Mouse (Mus musculus) cerebellum, postnatal 10 days (tissue): ENCODE data around the gene Hacd2.

Experiments used
- DNase-seq, 2 experiments: peaks; one replicate each; pipeline ENCODE4 v3.0.0; 2021; ENCODE audit warnings: mixed read lengths in 2 of 2

Gene Hacd2

GRCm38 (mm10) chr16:35022242-35023137 lies at the start of gene Hacd2:
TSS of gene Hacd2 (plus strand) at chr16:35022428.
- DNase-seq: peak; percentile 97 to 98

GRCm38 (mm10) chr16:34972471-34972870 lies 49.8 kb upstream of the Hacd2 start:
- DNase-seq: no peak

GRCm38 (mm10) chr16:34975544-34975943 lies 46.7 kb upstream of the Hacd2 start:
- no peak for DNase-seq

GRCm38 (mm10) chr16:34976630-34977029 lies 45.6 kb upstream of the Hacd2 start:
- DNase-seq: peak; percentile 53 to 54

- no peak for DNase-seq
These were observed 44.2 kb upstream of the Hacd2 start for GRCm38 (mm10) chr16:34978018-34978417.

- DNase-seq: peak in 1 of 2 experiments; percentile 29
These were observed 41.2 kb upstream of the Hacd2 start for GRCm38 (mm10) chr16:34981009-34981408.

- DNase-seq: no peak
These were observed 37.8 kb upstream of the Hacd2 start for GRCm38 (mm10) chr16:34984203-34985030.

- DNase-seq: no peak
These were observed 37.2 kb upstream of the Hacd2 start for GRCm38 (mm10) chr16:34985031-34985346.

- DNase-seq: no peak
These were observed 35.9 kb upstream of the Hacd2 start for GRCm38 (mm10) chr16:34986211-34986825.

- no peak for DNase-seq
These were observed 30.9 kb upstream of the Hacd2 start for GRCm38 (mm10) chr16:34991365-34991764.

GRCm38 (mm10) chr16:34992854-34993253 lies 29.4 kb upstream of the Hacd2 start:
- peak in 1 of 2 experiments; percentile 14 for DNase-seq

- no peak for DNase-seq
These were observed 28.4 kb upstream of the Hacd2 start for GRCm38 (mm10) chr16:34993694-34994330.

GRCm38 (mm10) chr16:34994641-34995141 lies 27.5 kb upstream of the Hacd2 start:
- no peak for DNase-seq

GRCm38 (mm10) chr16:34996133-34996532 lies 26.1 kb upstream of the Hacd2 start:
- DNase-seq: peak; percentile 71 to 82

- peak in 1 of 2 experiments; percentile 8 for DNase-seq
These were observed 25.2 kb upstream of the Hacd2 start for GRCm38 (mm10) chr16:34997052-34997451.

- no peak for DNase-seq
These were observed 24.7 kb upstream of the Hacd2 start for GRCm38 (mm10) chr16:34997576-34997975.

- no peak for DNase-seq
These were observed 23.2 kb upstream of the Hacd2 start for GRCm38 (mm10) chr16:34999016-34999415.

- DNase-seq: no peak
These were observed 22.2 kb upstream of the Hacd2 start for GRCm38 (mm10) chr16:34999986-35000385.

- DNase-seq: peak; percentile 28 to 31
These were observed 21.2 kb upstream of the Hacd2 start for GRCm38 (mm10) chr16:35000923-35001560.

- no peak for DNase-seq
These were observed 17.9 kb upstream of the Hacd2 start for GRCm38 (mm10) chr16:35004356-35004755.

- no peak for DNase-seq
These were observed 17.5 kb upstream of the Hacd2 start for GRCm38 (mm10) chr16:35004756-35005155.

- no peak for DNase-seq
These were observed 16.0 kb upstream of the Hacd2 start for GRCm38 (mm10) chr16:35006251-35006650.
